Mouse (Mus musculus) MEL (cell line): Measurements from ENCODE around the gene Mlip.

ENCODE experiments used
- BHLHE40 ChIP-seq: IDR thresholded peaks from 2 replicates; pipeline ENCODE4 v1.6.1; 2012; ENCODE audit warnings: low read depth, mild to moderate bottlenecking, inconsistent platforms, low read length, improper control_type of control experiment, borderline replicate concordance
- CTCF ChIP-seq, 3 experiments: IDR thresholded peaks in 2 of 3; conservative IDR thresholded peaks in 1 of 3; 2 replicates each; pipeline ENCODE4 v1.5.1; 2011 to 2012; ENCODE audit warnings: low read length in 3 of 3, low read depth in 2 of 3, mild to moderate bottlenecking in 2 of 3, improper control_type of control experiment in 1 of 3, inconsistent platforms in 1 of 3, mixed read lengths in 1 of 3, moderate library complexity in 1 of 3; ENCODE audit not compliant: control insufficient read depth in 1 of 3, insufficient read depth in 1 of 3, poor library complexity in 1 of 3, severe bottlenecking in 1 of 3
- E2F4 ChIP-seq: IDR thresholded peaks from 2 replicates; pipeline ENCODE4 v1.6.1; 2011; ENCODE audit warnings: low read depth, low read length, improper control_type of control experiment, borderline replicate concordance
- MAFK ChIP-seq: IDR thresholded peaks from 2 replicates; pipeline ENCODE4 v1.6.1; 2011; ENCODE audit warnings: low read depth, mild to moderate bottlenecking, low read length, improper control_type of control experiment, borderline replicate concordance
- POLR2A ChIP-seq, 2 experiments: IDR thresholded peaks; 2 replicates each; pipeline ENCODE4 v1.6.1; 2011 to 2012; ENCODE audit warnings: low read length in 2 of 2, mild to moderate bottlenecking in 2 of 2, control low read depth in 1 of 2, improper control_type of control experiment in 1 of 2, low read depth in 1 of 2, moderate library complexity in 1 of 2; ENCODE audit not compliant: control insufficient read depth in 1 of 2, insufficient read depth in 1 of 2, poor library complexity in 1 of 2
- TCF12 ChIP-seq: IDR thresholded peaks from 2 replicates; pipeline ENCODE4 v1.6.1; 2014; ENCODE audit warnings: low read depth, mild to moderate bottlenecking, inconsistent platforms, low read length, improper control_type of control experiment, moderate library complexity
- UBTF ChIP-seq: IDR thresholded peaks from 2 replicates; pipeline ENCODE4 v1.6.1; 2012; ENCODE audit warnings: low read depth, mild to moderate bottlenecking, inconsistent platforms, low read length, improper control_type of control experiment, moderate library complexity, borderline replicate concordance; ENCODE audit not compliant: insufficient read depth

- TF ChIP-seq UBTF (no peak), MAFK (no peak), POLR2A (IDR thresholded peaks at IDR 0.05; ENCODE audit: control insufficient read depth in 1 of 2, insufficient read depth in 1 of 2, low read depth in 1 of 2, low read length in 2 of 2, poor library complexity in 1 of 2) (no peak), E2F4 (no peak), TCF12 (no peak), BHLHE40 (no peak), CTCF (IDR thresholded peaks at IDR 0.05 in 2 of 3, conservative IDR thresholded peaks at IDR 0.05 in 1 of 3; ENCODE audit: control insufficient read depth in 1 of 3, insufficient read depth in 1 of 3, low read depth in 2 of 3, low read length in 3 of 3, poor library complexity in 1 of 3, severe bottlenecking in 1 of 3) (no peak)
These were observed 101.2 kb downstream of the Mlip start for GRCm38 (mm10) chr9:77251511-77252112.
